Mouse (Mus musculus) thymus, adult 2 months (tissue): ENCODE measurements at regions not wholly inside any gene's neighbourhood (a gene's known extent, or its start where the extent isn't known, plus 50 kb on each side); places are given as distances from the start of the nearest gene placed in this dataset.

Experiments
- DNase-seq: peaks from one replicate; pipeline ENCODE4 v3.0.0; 2021
- H3K27ac ChIP-seq: fragments of 200-500 bp; 2 replicates; pipeline ENCODE4 v1.5.1; 2012; ENCODE audit warnings: low read length, control low read depth; ENCODE audit not compliant: control insufficient read depth, insufficient read depth
- H3K27me3 ChIP-seq: fragments of 200-500 bp; 2 replicates; pipeline ENCODE4 v1.6.1; 2012; ENCODE audit warnings: mild to moderate bottlenecking, low read length, moderate library complexity, mixed read lengths; ENCODE audit not compliant: control insufficient read depth, insufficient read depth
- H3K36me3 ChIP-seq: fragments of 200-500 bp; 2 replicates; pipeline ENCODE4 v1.6.1; 2012; ENCODE audit warnings: mild to moderate bottlenecking, low read length, moderate library complexity; ENCODE audit not compliant: control insufficient read depth, insufficient read depth
- H3K4me1 ChIP-seq: fragments of 200-500 bp; replicated peaks from 2 replicates; pipeline ENCODE4 v1.6.1; 2012; ENCODE audit warnings: low read length; ENCODE audit not compliant: control insufficient read depth, insufficient read depth
- H3K4me3 ChIP-seq: fragments of 200-500 bp; 2 replicates; pipeline ENCODE4 v1.5.1; 2012; ENCODE audit warnings: mild to moderate bottlenecking, low read length, control low read depth, moderate library complexity; ENCODE audit not compliant: control insufficient read depth, insufficient read depth
- CTCF ChIP-seq: fragments of 200-500 bp; IDR thresholded peaks from 2 replicates; pipeline ENCODE4 v1.5.1; 2012; ENCODE audit warnings: mild to moderate bottlenecking, control low read depth, low read length, moderate library complexity, borderline replicate concordance; ENCODE audit not compliant: control insufficient read depth, poor library complexity, insufficient read depth; ENCODE audit errors: extremely low read depth
- POLR2A ChIP-seq: fragments of 200-500 bp; IDR thresholded peaks from 2 replicates; pipeline ENCODE4 v1.6.1; 2012; ENCODE audit warnings: mild to moderate bottlenecking, low read length, control low read depth, moderate library complexity; ENCODE audit not compliant: control insufficient read depth, poor library complexity, insufficient read depth; ENCODE audit errors: extremely low read depth
- WGBS: fragments of 180-500 bp; shearing (Covaris S2); methylation state at CpG from one replicate; pipeline ENCODE4 v1.1.7; 2018; 5-methylcytosine and 5-hydroxymethylcytosine counted together

DNA sequence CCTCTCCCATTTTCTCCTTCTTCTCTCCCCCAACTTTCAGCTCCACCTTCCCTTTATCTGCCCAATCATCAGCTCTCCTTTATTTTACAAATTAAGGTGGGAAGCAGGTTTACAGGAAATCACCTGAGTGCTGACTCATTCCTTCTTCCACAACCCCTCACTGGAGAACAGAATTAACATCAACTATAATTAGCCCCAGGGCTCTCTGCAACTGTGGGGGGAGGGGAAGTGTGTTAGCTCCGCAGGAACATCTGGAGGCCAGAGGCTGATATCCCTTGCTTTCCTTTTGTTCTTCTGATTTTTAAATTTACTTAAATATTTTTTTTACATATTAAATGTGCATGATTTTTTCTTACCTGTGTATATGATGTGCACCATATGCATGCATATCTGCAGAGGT, 459.4 kb upstream of the 3110018I06Rik start:
- Histone ChIP-seq H3K4me3 (no peak overlapping the region), H3K4me1 (peaks cover 5% of the 10 kb centered on the region; the same call in 1 of the 2 replicates), H3K27ac (no peak overlapping the region), H3K36me3 (no peaks in the 10 kb centered on the region), H3K27me3 (no peaks in the 10 kb centered on the region)
- no peak for DNase-seq
- no peak for TF ChIP-seq CTCF
- no peak for TF ChIP-seq POLR2A
- WGBS = 32% methylated on average over 1 of the region's 1 CpGs

DNA sequence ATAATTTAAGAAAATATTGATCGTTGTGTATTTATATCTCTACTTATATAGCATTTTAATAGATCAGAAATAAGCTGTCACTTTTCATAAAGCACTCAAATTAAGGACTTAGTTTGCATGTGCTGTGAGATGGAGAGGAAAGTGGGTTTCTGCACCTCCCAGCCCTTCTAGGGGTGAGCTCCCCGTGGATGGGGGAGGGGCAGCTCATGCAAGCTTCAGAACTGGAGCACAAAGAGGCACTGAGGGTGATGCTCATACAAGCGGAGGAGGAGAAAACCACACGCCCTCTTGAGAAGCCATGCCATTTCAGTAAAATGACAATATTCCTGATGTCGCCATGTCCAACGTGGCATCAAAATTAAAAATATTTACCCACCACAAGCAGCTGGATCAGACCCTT, 452.1 kb upstream of the 3110018I06Rik start:
- H3K27ac ChIP-seq = no peak overlapping the region
- WGBS = 80% methylated on average over 6 of the region's 6 CpGs
- no peaks in the 10 kb centered on the region for H3K27me3 ChIP-seq
- H3K36me3 ChIP-seq = no peaks in the 10 kb centered on the region
- H3K4me1 ChIP-seq = peaks cover 5% of the 10 kb centered on the region; the same call in 1 of the 2 replicates
- H3K4me3 ChIP-seq = no peak overlapping the region
- DNase-seq = no peak
- TF ChIP-seq CTCF (no peak), POLR2A (no peak)

GRCm38 (mm10) chr12:107041927-107042652, 446.3 kb upstream of the 3110018I06Rik start:
- TF ChIP-seq CTCF (no peak), POLR2A (no peak)
- no peaks in the 10 kb centered on the region for H3K36me3 ChIP-seq
- H3K4me3 ChIP-seq = no peak overlapping the region
- H3K27me3 ChIP-seq = no peaks in the 10 kb centered on the region
- DNase-seq = no peak
- peaks cover 8% of the 10 kb centered on the region; the same call in 1 of the 2 replicates for H3K4me1 ChIP-seq
- WGBS = 89% methylated on average over 13 of the region's 13 CpGs
- no peak overlapping the region for H3K27ac ChIP-seq

DNA sequence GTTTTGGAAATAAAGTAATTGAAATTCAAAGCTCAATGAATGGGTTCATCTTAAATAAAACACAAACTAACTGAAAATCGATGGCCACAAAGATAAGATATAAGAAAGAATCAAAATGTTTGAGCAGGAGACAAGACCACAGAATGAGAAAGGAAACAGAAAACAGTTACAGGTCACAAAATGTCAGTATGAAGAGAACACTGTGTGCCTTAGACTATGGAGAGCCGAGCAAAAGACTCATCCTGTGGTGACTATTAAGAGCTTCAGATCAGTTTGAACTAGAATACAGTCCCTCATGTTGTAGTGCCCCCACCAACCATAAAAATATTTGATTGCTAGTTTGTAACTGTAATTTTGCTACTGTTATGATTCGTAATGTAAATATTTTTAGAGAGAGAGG, 441.9 kb upstream of the 3110018I06Rik start:
- WGBS = 44% methylated on average over 3 of the region's 3 CpGs
- Histone ChIP-seq H3K4me1 (peaks cover 31% of the 10 kb centered on the region), H3K27ac (no peak overlapping the region; the same call in 1 of the 2 replicates), H3K27me3 (no peaks in the 10 kb centered on the region), H3K36me3 (no peaks in the 10 kb centered on the region), H3K4me3 (no peak overlapping the region)
- no peak for TF ChIP-seq POLR2A
- TF ChIP-seq CTCF = no peak
- no peak for DNase-seq

- peak overlapping the region; percentile 84 for H3K27ac ChIP-seq
- peak; percentile 74 for DNase-seq
- H3K4me3 ChIP-seq = peak overlapping the region; percentile 57
Measured at GRCm38 (mm10) chr12:107047059-107047531, 441.3 kb upstream of the 3110018I06Rik start.

DNA sequence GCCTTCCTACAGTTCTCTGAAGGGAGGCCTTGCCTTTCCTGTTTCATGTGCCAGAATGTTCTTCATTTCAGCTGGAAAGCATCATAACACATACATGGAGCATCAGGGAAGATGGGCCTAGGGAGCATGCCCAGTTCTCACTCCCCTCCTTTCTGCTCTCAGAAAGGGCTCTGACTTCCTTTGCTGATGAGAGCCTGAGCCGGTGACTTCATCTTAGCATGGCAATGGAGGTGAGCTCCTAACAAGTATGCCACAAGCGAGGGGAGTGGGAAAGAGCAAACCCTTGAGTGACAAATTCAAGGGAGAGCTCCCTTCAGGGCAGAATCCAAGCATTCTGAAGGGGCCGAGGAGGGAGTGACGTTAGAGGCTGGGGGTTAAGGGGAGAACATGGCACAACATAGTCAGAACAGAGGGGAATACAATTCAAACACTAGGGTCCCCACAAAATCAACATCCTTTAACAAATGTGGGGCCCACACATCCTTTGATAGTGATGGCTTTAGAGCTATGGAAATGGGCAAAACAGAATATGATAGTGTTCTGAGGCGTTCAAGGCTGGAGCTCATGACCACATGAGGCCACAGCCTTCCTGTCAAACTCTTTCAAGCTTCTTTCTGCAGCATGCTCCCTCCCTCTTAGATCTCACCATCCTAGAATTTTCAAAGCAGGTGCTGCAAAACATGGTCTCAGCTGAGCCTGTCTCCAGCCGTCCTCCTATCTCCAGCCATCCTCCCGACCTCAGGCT, 437.4 kb upstream of the 3110018I06Rik start:
- H3K27me3 ChIP-seq = no peaks in the 10 kb centered on the region
- no peak for DNase-seq
- H3K4me1 ChIP-seq = peaks cover 35% of the 10 kb centered on the region
- H3K27ac ChIP-seq = peak overlapping the region; percentile 32; the same call in 1 of the 2 replicates
- no peaks in the 10 kb centered on the region for H3K36me3 ChIP-seq
- 31% methylated on average over 7 of the region's 7 CpGs for WGBS
- TF ChIP-seq CTCF = no peak
- TF ChIP-seq POLR2A = no peak
- H3K4me3 ChIP-seq = no peak overlapping the region

More at GRCm38 (mm10) chr12:107047059-107047531, 441.3 kb upstream of the 3110018I06Rik start:
- Histone ChIP-seq H3K27me3 (no peaks in the 10 kb centered on the region), H3K4me1 (peaks cover 36% of the 10 kb centered on the region), H3K36me3 (no peaks in the 10 kb centered on the region)
- no peak for TF ChIP-seq CTCF
- no peak for TF ChIP-seq POLR2A
- 22% methylated on average over 13 of the region's 13 CpGs for WGBS
